Mouse (Mus musculus) heart, postnatal 0 days (tissue): Measurements from ENCODE around the gene Borcs6.

Experiments used
- CTCF ChIP-seq: IDR thresholded peaks from 2 replicates; pipeline ENCODE4 v1.5.1; 2016; ENCODE audit warnings: antibody characterized with exemption, control low read depth, low read depth
- EP300 ChIP-seq: IDR thresholded peaks from 2 replicates; pipeline ENCODE4 v1.6.1; 2016; ENCODE audit warnings: antibody characterized with exemption, low read depth

DNA sequence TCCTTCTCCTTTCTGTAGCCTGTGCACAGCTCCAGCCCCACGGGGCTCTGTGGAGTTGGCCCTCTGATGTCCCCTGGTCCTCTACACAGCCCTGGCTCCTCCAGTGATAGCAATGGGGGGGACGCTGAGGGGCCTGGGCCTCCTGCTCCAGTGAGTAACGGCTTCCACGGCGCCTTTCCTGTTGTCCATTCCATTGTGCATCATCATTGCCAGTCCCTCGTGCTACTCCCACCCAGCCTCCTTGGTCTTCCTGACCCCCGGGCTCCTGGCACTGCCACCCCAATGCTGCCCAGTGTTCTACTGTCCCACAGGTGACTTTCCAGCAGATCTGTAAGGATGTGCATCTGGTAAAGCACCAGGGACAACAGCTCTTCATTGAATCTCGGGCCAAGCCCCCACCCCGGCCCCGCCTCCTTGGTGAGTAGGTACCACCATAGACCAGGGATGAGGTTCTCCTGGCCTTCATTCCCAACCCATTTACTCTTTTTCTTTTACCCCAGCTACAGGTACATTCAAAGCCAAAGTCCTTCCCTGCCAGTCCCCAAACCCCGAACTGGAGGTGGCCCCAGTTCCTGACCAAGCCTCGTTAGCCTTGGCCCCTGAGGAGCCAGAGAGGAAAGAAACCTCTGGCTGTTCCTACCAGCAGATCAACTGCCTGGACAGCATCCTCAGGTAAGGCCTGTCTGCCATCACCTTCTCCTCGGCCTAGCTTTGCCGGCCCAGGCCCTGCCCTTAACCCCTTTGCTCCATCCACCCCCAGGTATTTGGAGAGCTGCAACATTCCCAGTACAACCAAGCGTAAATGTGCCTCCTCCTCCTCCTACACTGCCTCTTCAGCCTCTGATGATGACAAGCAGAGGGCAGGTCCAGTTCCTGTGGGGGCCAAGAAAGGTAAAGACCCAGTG, 44.3 kb downstream of the Borcs6 start:
- TF ChIP-seq CTCF (no peak), EP300 (no peak)
